Mouse (Mus musculus) A20 (cell line): ENCODE results near the gene Skint6.
"Not testable (repeated sequence)": the region's sequence is repeated elsewhere in the genome, so short reads cannot be mapped to it uniquely, and the experiment has no call there.

Experiments
- DNase-seq: peaks from one replicate; pipeline ENCODE4 v3.0.0-alpha.2; 2011; ENCODE audit warnings: low read depth, low spot score

Skint6 gene

DNA sequence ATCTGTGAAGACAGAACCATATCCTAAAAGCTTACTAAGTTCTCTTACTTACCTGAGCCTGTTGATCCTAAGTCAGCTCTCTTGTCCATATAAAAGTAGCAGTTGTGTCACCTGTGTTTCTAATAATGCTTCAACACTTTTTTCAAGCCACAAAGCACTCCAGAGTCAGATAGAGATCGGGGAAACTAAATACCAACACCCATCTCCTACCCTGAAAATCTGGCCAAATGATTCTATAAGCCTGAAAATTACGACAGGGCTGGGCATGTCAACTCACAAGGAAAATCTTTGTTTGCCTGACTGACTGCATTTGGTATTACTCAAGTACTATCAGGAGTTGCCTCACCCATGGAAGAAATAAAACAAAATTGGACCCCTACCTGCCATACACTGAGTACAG, at the start of gene Skint6:
Gene Skint6, minus strand, starts transcription at position 101 of the 400 bp plus-strand sequence.
- no peak for DNase-seq

DNA sequence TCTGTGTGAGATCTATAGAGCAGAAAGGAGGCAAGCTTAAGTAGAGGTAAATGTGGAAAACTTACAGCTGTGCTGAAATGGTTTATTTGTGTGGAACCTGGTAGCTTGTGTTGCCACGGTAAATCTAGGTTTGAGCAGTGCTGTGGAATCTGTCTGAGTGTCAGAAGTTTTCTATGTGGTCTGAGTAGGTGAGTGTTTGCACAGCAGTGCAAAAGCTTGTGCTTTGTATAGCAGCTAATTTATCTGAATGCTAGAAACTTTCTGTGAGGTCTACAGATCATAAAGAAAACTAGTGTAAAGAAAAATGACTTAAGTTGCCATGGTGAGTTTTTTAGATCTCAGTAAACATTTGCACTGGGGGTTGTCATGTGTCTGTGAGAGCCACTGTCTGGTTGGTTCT, 34.1 kb upstream of the Skint6 start:
- DNase-seq: no peak

DNA sequence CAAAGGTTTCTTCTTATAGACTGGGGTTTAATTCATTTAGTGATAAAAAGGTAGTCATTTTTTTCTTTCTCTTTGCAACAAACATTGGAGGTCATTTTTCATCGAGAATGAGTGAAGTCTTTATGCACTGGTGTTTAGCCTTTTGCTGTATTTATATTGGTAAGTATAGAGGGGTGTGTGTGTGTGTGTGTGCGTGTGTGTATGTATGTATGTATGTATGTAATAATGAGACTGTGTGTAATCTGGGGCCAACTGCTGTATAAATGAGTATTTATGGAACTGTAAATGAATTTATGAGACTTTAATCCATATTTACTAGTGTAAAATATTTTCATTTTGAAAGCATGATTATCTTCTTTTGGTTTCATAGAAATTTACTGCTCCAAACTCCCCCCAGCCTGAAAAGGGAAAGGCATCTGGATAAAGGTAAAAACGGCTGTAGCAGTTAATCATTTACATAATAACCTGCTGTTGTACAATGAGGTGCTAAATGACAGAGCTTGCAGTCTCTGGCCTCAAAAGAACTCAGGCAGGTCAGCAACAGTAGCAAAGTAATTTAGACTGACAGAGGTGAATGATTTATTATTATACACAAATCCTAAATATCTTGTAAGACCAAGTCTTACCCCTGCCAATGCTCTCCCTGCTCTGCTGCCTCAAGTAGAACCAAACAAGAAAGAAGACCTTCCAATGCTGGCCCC, 15.2 kb upstream of the Skint6 start:
- no peak for DNase-seq

DNA sequence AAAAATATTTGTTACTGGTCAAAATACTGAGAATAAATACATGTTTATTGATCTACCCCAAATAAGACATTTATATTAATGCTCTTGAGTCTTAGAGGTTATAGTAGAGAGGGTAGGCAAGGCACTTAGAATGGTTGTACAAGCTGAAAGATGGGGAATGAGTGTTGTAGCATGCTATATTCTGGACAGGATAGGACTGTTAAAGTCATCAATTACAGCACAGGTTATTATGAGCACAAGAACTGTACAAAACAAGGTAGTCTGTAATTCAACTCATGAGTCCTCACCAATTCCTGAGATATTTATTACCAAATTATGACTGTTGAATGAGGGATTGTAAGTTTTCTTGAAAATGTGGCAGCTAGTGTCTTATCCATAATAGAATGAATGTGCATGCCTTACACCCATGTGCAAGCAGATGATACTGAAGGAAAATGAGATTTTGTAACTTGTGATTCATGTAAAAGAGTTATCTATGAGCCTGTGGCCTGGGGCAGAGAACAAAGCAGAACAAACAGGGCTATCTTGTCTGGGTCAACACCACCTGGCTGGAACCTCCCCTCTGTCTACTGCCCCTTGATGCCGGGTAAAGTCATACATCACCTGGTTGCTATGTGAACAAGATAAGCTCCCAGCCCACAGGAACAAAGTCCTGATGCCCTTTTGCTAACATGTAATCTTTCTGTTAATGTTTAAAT, 23.3 kb downstream of the Skint6 start:
- no peak for DNase-seq

DNA sequence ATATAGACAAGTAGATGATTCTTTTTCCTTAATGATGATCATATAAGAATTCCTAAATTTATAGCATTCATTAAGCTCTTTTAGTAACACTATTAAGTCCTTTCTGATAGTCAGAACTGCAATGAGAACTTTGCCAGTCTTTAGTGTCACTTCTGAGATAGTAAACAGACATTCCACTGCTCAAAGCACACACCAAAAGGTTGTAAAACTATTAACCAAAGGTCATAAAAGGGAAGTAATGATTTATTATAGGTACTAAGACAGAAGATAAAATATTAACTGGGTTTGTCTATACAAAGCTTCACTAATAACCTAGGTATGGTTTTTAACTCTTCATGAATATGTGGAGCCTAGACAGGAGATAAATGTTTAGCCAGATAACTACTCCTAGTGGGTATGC, 41.0 kb downstream of the Skint6 start:
- no peak for DNase-seq

DNA sequence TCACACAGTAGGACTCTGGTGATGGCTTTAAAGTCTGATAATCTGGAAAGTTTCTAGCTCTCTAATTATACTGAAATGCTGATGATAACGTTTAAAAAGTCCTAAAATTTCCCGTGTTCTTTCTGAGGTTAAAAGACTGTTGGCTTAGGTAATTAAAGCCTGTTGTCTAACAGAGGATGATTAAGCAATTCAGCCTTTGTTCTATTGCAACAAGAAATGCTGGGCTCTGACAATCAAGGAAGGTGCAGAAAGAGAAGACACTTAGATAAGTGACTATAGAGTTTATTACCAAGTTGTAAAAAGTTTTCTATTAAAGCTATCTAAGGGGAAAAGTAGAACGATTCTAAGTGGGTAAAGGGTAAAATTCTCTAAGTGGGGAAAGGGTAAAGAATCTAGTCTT, 219.2 kb downstream of the Skint6 start:
- DNase-seq: no peak

DNA sequence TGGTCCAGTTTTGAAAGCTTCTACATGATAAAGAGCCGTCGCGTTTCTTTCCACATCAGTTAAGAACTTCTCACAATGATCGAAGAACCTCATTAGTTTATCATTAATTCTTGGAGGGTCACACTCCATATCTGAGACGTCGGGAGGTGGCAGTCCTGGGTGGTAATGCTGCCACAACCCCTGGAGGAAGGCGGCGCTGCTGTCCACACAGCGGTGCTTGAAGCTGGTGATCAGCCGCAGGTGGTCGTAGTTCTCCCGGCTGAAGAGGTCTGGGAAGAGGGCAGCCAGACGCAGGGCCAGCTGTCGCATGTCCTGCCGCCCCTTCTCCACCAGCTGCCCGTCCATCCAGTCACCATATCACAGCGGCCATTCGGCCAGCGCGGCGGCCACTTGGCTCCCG, 307.6 kb downstream of the Skint6 start:
- DNase-seq: not testable (repeated sequence)

DNA sequence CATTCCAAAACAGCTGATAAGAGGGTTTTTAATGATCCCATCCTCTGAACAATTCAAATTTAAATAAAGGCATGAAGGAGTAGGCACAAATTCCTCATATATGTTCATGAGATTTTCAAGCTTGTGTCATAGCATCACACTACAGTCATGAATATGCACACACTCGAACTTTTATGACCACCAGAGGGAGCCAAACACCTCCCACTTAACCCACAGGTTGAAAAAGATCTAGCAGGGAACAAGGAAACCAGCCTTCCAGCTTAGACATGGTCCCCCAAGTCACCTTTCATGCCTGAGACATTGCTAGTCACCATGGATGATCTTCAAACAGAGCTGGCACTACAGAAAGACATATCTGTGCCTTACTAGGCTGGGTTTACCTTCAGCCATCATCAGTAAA, 496.1 kb downstream of the Skint6 start:
- peak; percentile 3 for DNase-seq

DNA sequence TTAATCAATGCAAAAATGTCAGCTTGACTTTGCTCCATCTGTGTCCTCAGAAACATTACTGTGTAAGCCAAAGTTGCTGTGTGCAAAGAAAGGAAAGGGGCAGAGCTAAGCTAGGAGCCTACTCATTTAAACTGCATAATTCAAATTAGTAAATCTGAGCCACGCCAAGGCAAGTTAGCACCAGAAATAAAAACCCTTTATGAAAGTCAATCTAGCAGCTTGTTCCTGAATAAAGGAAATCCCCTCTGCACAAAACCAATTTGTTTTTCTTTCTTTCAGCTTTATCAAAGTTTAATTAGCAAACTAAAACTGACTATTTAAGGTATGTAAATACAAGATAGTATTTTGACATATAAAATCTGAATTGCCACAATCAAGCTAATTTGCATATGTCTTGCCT, 512.0 kb downstream of the Skint6 start, which contains the start of gene Skint10:
Gene Skint10, minus strand, starts transcription at position 101 of the 400 bp plus-strand sequence.
- no peak for DNase-seq
